Mouse (Mus musculus) lung, adult 2 months (tissue): Measurements from ENCODE around the gene Tjp2.

Source experiments
- CTCF ChIP-seq: fragments of 200-500 bp; IDR thresholded peaks from 2 replicates; pipeline ENCODE4 v1.5.1; 2011; ENCODE audit warnings: mild to moderate bottlenecking, low read length, control low read depth; ENCODE audit not compliant: insufficient read depth
- POLR2A ChIP-seq: fragments of 200-500 bp; IDR thresholded peaks from 2 replicates; pipeline ENCODE4 v1.6.1; 2011; ENCODE audit warnings: low read depth, mild to moderate bottlenecking, control low read depth, low read length, borderline replicate concordance; ENCODE audit errors: extremely low read depth

DNA sequence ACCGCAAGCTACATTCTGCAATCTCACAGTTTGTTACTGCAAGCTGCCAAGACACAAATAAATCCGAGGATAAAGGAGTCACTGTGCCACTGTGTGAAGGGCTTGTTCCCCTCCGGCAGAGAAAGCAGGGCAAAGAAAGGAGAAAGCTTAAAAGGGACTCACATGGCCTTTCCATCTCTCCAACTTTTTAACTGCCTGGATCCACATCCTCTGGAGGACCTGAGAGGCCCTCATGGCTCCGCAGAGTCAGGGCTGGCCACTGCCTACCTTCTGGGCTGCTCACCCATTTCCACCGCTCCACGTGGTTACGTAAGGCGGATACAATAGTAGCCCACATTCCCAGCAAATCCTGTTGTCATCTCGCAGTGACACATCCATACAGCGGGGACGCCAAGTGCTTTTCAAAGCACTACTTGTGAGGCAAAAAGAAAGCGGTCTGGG, 82.2 kb downstream of the Tjp2 start:
- TF ChIP-seq POLR2A (no peak), CTCF (no peak)
